Mouse (Mus musculus) E14TG2a.4 (cell line): ENCODE data around the gene Pnkp.

ENCODE experiments used
- CTCF ChIP-seq: conservative IDR thresholded peaks from 2 replicates; pipeline ENCODE4 v1.5.1; 2014; ENCODE audit warnings: low read length
- NANOG ChIP-seq: IDR thresholded peaks from 2 replicates; pipeline ENCODE4 v1.6.1; 2014; ENCODE audit warnings: borderline replicate concordance, low read length, mixed read lengths
- POU5F1 ChIP-seq: IDR thresholded peaks from 2 replicates; pipeline ENCODE4 v1.6.1; 2014; ENCODE audit warnings: low read length, borderline replicate concordance

GRCm38 (mm10) chr7:44812651-44813325 lies 44.2 kb upstream of the Pnkp start:
- no peak for TF ChIP-seq CTCF
- TF ChIP-seq POU5F1: no peak
- no peak for TF ChIP-seq NANOG
